In genomic region chr5:38655421-38655928, GRCm38 (mm10) we compare ENCODE assay signal across 29 mouse cellular contexts. TPM values are rescaled to one million over a fixed set of nuclear protein-coding genes. Genes with fewer than 3 reads are reported as not detected.
DNase-seq lines count a peak whose midpoint lies in the region; ATAC-seq and TF ChIP-seq lines count a peak whose summit lies in the region.
"Had no signal": no experiment of that assay in that cellular context is flagged by ENCODE, and none has a peak within 500 bp of the region (broad histone marks: within the 10 kb centered on the region; RNA-seq: fewer than 3 reads in every experiment).

No protein-coding gene starts in this region.

- peaks cover 4% of the 10 kb centered on the region for H3K4me1 ChIP-seq in ES-Bruce4 (ENCODE audit: control insufficient read depth, insufficient read depth, low read length)
- H3K4me1 ChIP-seq: embryonic facial prominence, embryonic 13.5 days; hindbrain, embryonic 12.5 days; intestine, embryonic 15.5 days; neural tube, embryonic 15.5 days had no signal

- no peak for TF ChIP-seq POLR2A in ES-Bruce4 (IDR thresholded peaks at IDR 0.05; ENCODE audit: insufficient read depth, low read length)

- no peaks in the 10 kb centered on the region for H3K36me3 ChIP-seq in ES-Bruce4 (ENCODE audit: control insufficient read depth, insufficient read depth, low read length, poor library complexity, severe bottlenecking)
- H3K36me3 ChIP-seq: embryonic facial prominence, embryonic 13.5 days; hindbrain, embryonic 12.5 days; intestine, embryonic 15.5 days had no signal

- peak; percentile 62 for TF ChIP-seq EP300 in ES-Bruce4 (IDR thresholded peaks at IDR 0.05; ENCODE audit: insufficient read depth, low read depth, low read length)

- intact Hi-C loops in gastrocnemius, adult 2 months (cut with DNase I), result no loop called here
- intact Hi-C loops in left cerebral cortex, postnatal 4 days (cut with DNase I), result no loop called here

- H3K9ac ChIP-seq in ES-Bruce4 (ENCODE audit: low read depth, poor library complexity, severe bottlenecking), result no peak overlapping the region
- H3K9ac ChIP-seq: embryonic facial prominence, embryonic 13.5 days; hindbrain, embryonic 12.5 days; intestine, embryonic 15.5 days; liver, embryonic 14.5 days; neural tube, embryonic 15.5 days had no signal

- no peak overlapping the region for H3K27ac ChIP-seq in gastrocnemius, adult 2 months
- H3K27ac ChIP-seq in ES-Bruce4 (ENCODE audit: insufficient read depth, low read length), result peak overlapping the region; percentile 98
- H3K27ac ChIP-seq: embryonic facial prominence, embryonic 13.5 days; hindbrain, embryonic 12.5 days; hindbrain, postnatal 0 days; intestine, embryonic 15.5 days; kidney, postnatal 0 days; liver, embryonic 14.5 days; macrophage; neural tube, embryonic 15.5 days; stomach, postnatal 0 days had no signal

- H3K4me3 ChIP-seq in gastrocnemius, adult 2 months, result no peak overlapping the region
- peak overlapping the region; percentile 43 for H3K4me3 ChIP-seq in ES-Bruce4 (ENCODE audit: low read depth, low read length)
- H3K4me3 ChIP-seq: embryonic facial prominence, embryonic 13.5 days; hindbrain, embryonic 12.5 days; intestine, embryonic 15.5 days; neural tube, embryonic 15.5 days had no signal

- TF ChIP-seq CTCF in gastrocnemius, adult 2 months (IDR thresholded peaks at IDR 0.05), result no peak
- TF ChIP-seq CTCF in ES-Bruce4 (IDR thresholded peaks at IDR 0.05; ENCODE audit: low read depth, low read length), result no peak

- H3K27me3 ChIP-seq in ES-Bruce4 (ENCODE audit: control insufficient read depth, insufficient read depth, low read length, poor library complexity, severe bottlenecking), result no peaks in the 10 kb centered on the region
- H3K27me3 ChIP-seq: embryonic facial prominence, embryonic 13.5 days; hindbrain, embryonic 12.5 days; intestine, embryonic 15.5 days; neural tube, embryonic 15.5 days had no signal

- ATAC-seq in cerebellum, adult (ENCODE audit: insufficient number of reproducible peaks, low FRiP score, low TSS enrichment), result 0 out of 2 replicates have a peak, but pooled peaks have one; percentile 36
- ATAC-seq: forebrain, embryonic 16.5 days; hindbrain, postnatal 0 days; intestine, embryonic 15.5 days had no signal

- no peak for DNase-seq in cerebellum, adult 11 months
- peak; percentile 30 for DNase-seq in gastrocnemius, adult 2 months
- no peak for DNase-seq in gastrocnemius, postnatal 4 days (ENCODE audit: low spot score in 2 of 2)
- DNase-seq in brain, adult 2 months (ENCODE audit: low read depth, low spot score), result peak; percentile 42
- no peak for DNase-seq in left cerebral cortex, postnatal 4 days
- DNase-seq in layer of hippocampus, adult 8-10 months (ENCODE audit: low spot score in 2 of 2), result no peak
- DNase-seq: adrenal gland, postnatal 10 days; embryo, embryonic 11 days; gastrocnemius, postnatal 36 days; kidney, adult 2 months; kidney, postnatal 4 days; layer of hippocampus, postnatal 36 days; liver; lung, adult 2 months; lung, postnatal 10 days; midbrain, embryonic 14.5 days; thymus, postnatal 4 days had no signal

- peaks cover 7% of the 10 kb centered on the region; the same call in 1 of the 2 replicates for H3K9me3 ChIP-seq in ES-Bruce4 (replicated peaks; ENCODE audit: control insufficient read depth, insufficient read depth, low read length, poor library complexity, severe bottlenecking)
- H3K9me3 ChIP-seq: embryonic facial prominence, embryonic 13.5 days; hindbrain, embryonic 12.5 days; intestine, embryonic 15.5 days; neural tube, embryonic 15.5 days had no signal

RNA-seq across cellular contexts. Expression of gene Zfp518b, which starts 29.2 kb away (rescaled TPM):
- 1 to 10 TPM; 2.3 to 3.2 TPM for total RNA-seq in gastrocnemius, adult 2 months (2021)
- 10 to 100 TPM in 1 of 2 experiments, 1 to 10 TPM in 1; 8.2 to 10.7 TPM for total RNA-seq in gastrocnemius, postnatal 4 days (2021)
- 21.6 and 26.6 TPM in 2 replicates for polyA plus RNA-seq in ES-Bruce4 (2011; ENCODE audit: insufficient read depth, insufficient read length, low read depth, missing spikeins)
- 10 to 100 TPM; 36.8 to 38.0 TPM for total RNA-seq in left cerebral cortex, postnatal 4 days (2021)
- total RNA-seq in layer of hippocampus, adult 8-10 months (2022), result 10 to 100 TPM; 11.0 to 12.2 (median 11.9) TPM

Comparison
In these comparisons a context has a peak if more than half of its experiments do, and no peak if none do; other contexts are left out.
1. DNase-seq: peak in gastrocnemius, adult 2 months (single experiment) and brain, adult 2 months (single experiment); none in cerebellum, adult 11 months (single experiment), gastrocnemius, postnatal 4 days (0 of 2), left cerebral cortex, postnatal 4 days (single experiment) and layer of hippocampus, adult 8-10 months (0 of 2).